ENCODE assay signal across 27 mouse cellular contexts in the genomic region with DNA sequence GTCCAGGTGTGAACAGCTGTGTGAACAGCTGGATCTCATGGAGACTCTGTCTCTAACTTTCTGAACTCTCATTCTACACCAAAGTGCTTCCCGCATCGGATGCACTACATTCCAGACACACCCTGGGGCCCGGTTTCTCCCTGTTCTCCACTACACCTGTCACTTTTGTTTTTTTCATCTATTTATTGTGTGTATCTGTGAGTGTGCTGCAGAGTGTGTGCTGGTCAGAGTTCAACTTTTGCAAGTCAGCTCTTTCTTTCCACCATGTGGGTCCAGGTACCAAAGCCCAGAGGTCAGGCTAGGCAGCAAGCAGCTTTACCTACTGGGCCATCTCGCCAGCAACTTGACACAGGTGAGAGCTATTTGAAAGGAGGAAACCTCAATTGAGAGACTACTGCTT.
"Had no signal": no experiment of that assay in that cellular context is flagged by ENCODE, and none has a peak within 500 bp of the region (broad histone marks: within the 10 kb centered on the region; RNA-seq: fewer than 3 reads in every experiment).

No protein-coding gene starts in this region.

- DNase-seq: forebrain, postnatal 0 days; gastrocnemius, postnatal 14 days; gastrocnemius, postnatal 36 days; heart, adult 11 months; heart, adult 2 months; heart, postnatal 10 days; heart, postnatal 4 days; kidney, adult 11 months; kidney, adult 2 months; kidney, adult 9 months; kidney, postnatal 14 days; kidney, postnatal 36 days; layer of hippocampus, adult 9-11 months; layer of hippocampus, postnatal 36 days; left cerebral cortex, postnatal 4 days; lung, adult 18-20 months had no signal

- H3K4me3 ChIP-seq: heart, adult 2 months; heart, embryonic 12.5 days; hindbrain, embryonic 10.5 days; hindbrain, embryonic 13.5 days; hindbrain, embryonic 15.5 days; kidney, embryonic 15.5 days; limb, embryonic 13.5 days; limb, embryonic 15.5 days had no signal

- H3K9ac ChIP-seq: forebrain, postnatal 0 days; heart, embryonic 12.5 days; hindbrain, embryonic 13.5 days; hindbrain, embryonic 15.5 days; kidney, embryonic 15.5 days; limb, embryonic 13.5 days; limb, embryonic 15.5 days; liver, embryonic 14.5 days had no signal

- ATAC-seq: forebrain, postnatal 0 days; inflammation-experienced regulatory T-cells, adult 6 months had no signal

- H3K4me1 ChIP-seq: hindbrain, embryonic 15.5 days; limb, embryonic 13.5 days had no signal

- H3K4me2 ChIP-seq: heart, embryonic 12.5 days; hindbrain, embryonic 13.5 days; hindbrain, embryonic 15.5 days; kidney, embryonic 15.5 days; limb, embryonic 13.5 days; limb, embryonic 15.5 days; liver, embryonic 11.5 days had no signal

- H3K27ac ChIP-seq: hindbrain, embryonic 10.5 days; hindbrain, embryonic 13.5 days; hindbrain, embryonic 15.5 days; kidney, embryonic 15.5 days; kidney, postnatal 0 days; limb, embryonic 13.5 days; limb, embryonic 15.5 days; liver, embryonic 14.5 days had no signal

- H3K27me3 ChIP-seq: heart, embryonic 12.5 days; hindbrain, embryonic 13.5 days; hindbrain, embryonic 15.5 days; kidney, embryonic 15.5 days; limb, embryonic 13.5 days; limb, embryonic 15.5 days had no signal

- H3K9me3 ChIP-seq: heart, embryonic 12.5 days; hindbrain, embryonic 10.5 days; hindbrain, embryonic 13.5 days; hindbrain, embryonic 15.5 days; kidney, embryonic 15.5 days; limb, embryonic 13.5 days; limb, embryonic 15.5 days had no signal
